Mouse (Mus musculus) liver, embryonic 16.5 days (tissue): ENCODE data around the gene Ypel1. TPM values are rescaled to one million over a fixed set of nuclear protein-coding genes. Genes with fewer than 3 reads are reported as not detected.

ENCODE experiments used
- ATAC-seq: fragments of 200-750 bp; cut with Nextera tagmentation; 2 replicates; pipeline ENCODE4 v1.8.0; 2017; ENCODE audit warnings: low read depth, mild to moderate bottlenecking, moderate number of reproducible peaks, moderate library complexity
- H3K27ac ChIP-seq: fragments of 300-500 bp; sonication (generic); 2 replicates; pipeline ENCODE4 v1.5.1; 2014; ENCODE audit warnings: mild to moderate bottlenecking, low read length
- H3K27me3 ChIP-seq: fragments of 300-500 bp; sonication (generic); 2 replicates; pipeline ENCODE4 v1.6.1; 2014; ENCODE audit warnings: low read depth, low read length, mixed read lengths; ENCODE audit not compliant: control insufficient read depth, insufficient read depth
- H3K36me3 ChIP-seq: fragments of 300-500 bp; sonication (generic); 2 replicates; pipeline ENCODE4 v1.6.1; 2014; ENCODE audit warnings: mild to moderate bottlenecking; ENCODE audit not compliant: control insufficient read depth, insufficient read depth
- H3K4me1 ChIP-seq: fragments of 300-500 bp; sonication (generic); 2 replicates; pipeline ENCODE4 v1.6.1; 2014; ENCODE audit warnings: low read depth, low read length, mixed read lengths; ENCODE audit not compliant: control insufficient read depth
- H3K4me2 ChIP-seq: fragments of 300-500 bp; sonication (generic); 2 replicates; pipeline ENCODE4 v1.6.1; 2014; ENCODE audit warnings: low read depth, low read length, mixed read lengths
- H3K4me3 ChIP-seq: fragments of 300-500 bp; sonication (generic); 2 replicates; pipeline ENCODE4 v1.5.1; 2014; ENCODE audit warnings: low read depth, mild to moderate bottlenecking, low read length
- H3K9ac ChIP-seq: fragments of 300-500 bp; sonication (generic); 2 replicates; pipeline ENCODE4 v1.6.1; 2014; ENCODE audit warnings: low read depth, low read length
- H3K9me3 ChIP-seq: fragments of 300-500 bp; sonication (generic); replicated peaks from 2 replicates; pipeline ENCODE4 v1.6.1; 2016; ENCODE audit warnings: low read length; ENCODE audit not compliant: control insufficient read depth
- WGBS: fragments of 180-500 bp; shearing (Covaris S2); extraction: QIAGEN DNeasy Blood & Tissue Kit; methylation state at CpG from one replicate; pipeline ENCODE4 v1.1.7; 2014; ENCODE audit not compliant: insufficient replicate concordance; 5-methylcytosine and 5-hydroxymethylcytosine counted together
- polyA plus RNA-seq: library from polyadenylated mRNA; unstranded; fragments of >200 nt; fragmentation: Nextera tagmentation; extraction: Ambion mirVana; gene quantifications from 2 replicates; pipeline ENCODE4 v1.2.1, GENCODE M21; 2015

The Ypel1 gene
- polyA plus RNA-seq, 1 experiment from 2014 or later = 0.93 TPM

DNA sequence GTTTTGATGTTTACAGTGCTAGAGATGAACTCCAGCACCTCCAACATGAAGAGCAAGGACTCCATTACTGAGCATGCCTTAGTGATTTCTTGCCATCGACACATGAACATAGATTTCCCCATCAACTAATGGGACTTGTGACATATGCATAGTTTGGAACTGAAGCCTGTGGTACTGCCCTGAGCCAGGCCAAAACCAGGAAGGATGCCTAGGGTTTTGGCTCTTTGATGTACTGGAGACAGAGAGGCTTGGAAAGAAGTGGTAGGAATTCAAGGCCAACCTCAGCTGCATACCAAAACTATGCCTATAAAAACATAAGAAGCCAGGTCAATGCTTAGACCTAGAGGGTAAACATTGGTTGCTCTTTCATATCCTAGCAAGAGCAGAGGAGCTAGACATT is 19.6 kb upstream of the Ypel1 start:
- H3K36me3 ChIP-seq = peaks cover 10% of the 10 kb centered on the region
- H3K4me1 ChIP-seq = no peaks in the 10 kb centered on the region
- no peaks in the 10 kb centered on the region for H3K9me3 ChIP-seq
- no peak overlapping the region for H3K4me3 ChIP-seq
- no peak overlapping the region for H3K4me2 ChIP-seq
- no peak overlapping the region for H3K27ac ChIP-seq
- H3K9ac ChIP-seq = no peak overlapping the region
- 81% methylated on average over 1 of the region's 1 CpGs for WGBS
- no peaks in the 10 kb centered on the region for H3K27me3 ChIP-seq
- no peak for ATAC-seq

GRCm38 (mm10) chr16:17052087-17052486 is 17.4 kb upstream of the Ypel1 start:
- H3K4me3 ChIP-seq = no peak overlapping the region
- H3K9me3 ChIP-seq = no peaks in the 10 kb centered on the region
- no peaks in the 10 kb centered on the region for H3K4me1 ChIP-seq
- no peak overlapping the region for H3K27ac ChIP-seq
- H3K36me3 ChIP-seq = peaks cover 7% of the 10 kb centered on the region
- WGBS = 73% methylated on average over 7 of the region's 7 CpGs
- no peaks in the 10 kb centered on the region for H3K27me3 ChIP-seq
- no peak overlapping the region for H3K4me2 ChIP-seq
- no peak for ATAC-seq
- no peak overlapping the region for H3K9ac ChIP-seq

GRCm38 (mm10) chr16:17053903-17054302 is 15.6 kb upstream of the Ypel1 start:
- Histone ChIP-seq H3K9ac (no peak overlapping the region), H3K4me1 (no peaks in the 10 kb centered on the region), H3K27me3 (no peaks in the 10 kb centered on the region), H3K36me3 (no peaks in the 10 kb centered on the region), H3K4me3 (no peak overlapping the region), H3K27ac (no peak overlapping the region), H3K4me2 (no peak overlapping the region), H3K9me3 (no peaks in the 10 kb centered on the region)
- 56% methylated on average over 3 of the region's 3 CpGs for WGBS
- no peak for ATAC-seq

DNA sequence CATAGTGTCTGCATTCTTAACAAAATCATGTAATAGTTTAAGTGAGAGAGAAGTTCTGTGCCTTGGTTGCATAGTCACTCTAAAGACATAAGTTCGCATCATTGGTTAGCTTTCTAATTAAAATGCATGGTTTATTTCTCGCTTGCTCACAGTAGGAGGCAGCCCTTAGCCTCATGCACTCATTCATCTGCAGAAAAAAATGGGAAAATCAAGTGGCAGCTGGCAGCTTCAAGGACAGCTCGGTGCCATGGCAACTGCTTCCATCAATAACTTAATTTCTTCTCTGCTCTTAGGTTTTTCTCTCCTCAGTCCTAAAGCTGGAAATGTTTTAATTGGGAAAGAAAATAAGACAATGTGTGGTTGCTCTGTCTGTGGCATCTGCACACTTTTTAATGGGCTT is 13.9 kb upstream of the Ypel1 start:
- H3K4me2 ChIP-seq = no peak overlapping the region
- no peak overlapping the region for H3K27ac ChIP-seq
- H3K4me1 ChIP-seq = no peaks in the 10 kb centered on the region
- no peaks in the 10 kb centered on the region for H3K27me3 ChIP-seq
- H3K9ac ChIP-seq = no peak overlapping the region
- no peaks in the 10 kb centered on the region for H3K36me3 ChIP-seq
- no peak for ATAC-seq
- H3K4me3 ChIP-seq = no peak overlapping the region
- WGBS = 66% methylated on average over 3 of the region's 3 CpGs
- H3K9me3 ChIP-seq = no peaks in the 10 kb centered on the region

DNA sequence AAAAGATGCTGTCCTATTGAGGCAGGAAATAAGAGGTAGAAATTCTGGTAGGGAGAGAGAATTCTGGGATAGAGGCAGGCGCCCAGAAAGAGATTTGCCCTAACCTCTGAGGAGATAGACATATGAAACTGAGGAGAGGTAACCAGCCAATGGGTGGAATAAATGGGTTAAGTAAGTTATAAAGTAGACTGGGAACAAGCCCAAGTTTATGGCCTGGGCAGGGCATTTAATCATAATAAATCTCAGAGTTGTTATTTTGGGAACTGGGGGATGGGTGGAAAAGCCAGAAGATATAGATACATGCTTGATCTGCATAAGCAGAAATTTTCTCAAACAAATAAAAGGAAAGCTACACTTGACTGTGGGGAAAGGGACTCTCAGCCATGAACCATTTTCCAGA is 7.2 kb upstream of the Ypel1 start:
- no peak overlapping the region for H3K9ac ChIP-seq
- H3K27ac ChIP-seq = no peak overlapping the region
- WGBS = 40% methylated on average over 1 of the region's 1 CpGs
- ATAC-seq = no peak
- H3K27me3 ChIP-seq = no peaks in the 10 kb centered on the region
- H3K4me2 ChIP-seq = no peak overlapping the region
- no peaks in the 10 kb centered on the region for H3K4me1 ChIP-seq
- no peaks in the 10 kb centered on the region for H3K9me3 ChIP-seq
- H3K4me3 ChIP-seq = no peak overlapping the region
- H3K36me3 ChIP-seq = no peaks in the 10 kb centered on the region

- 25% methylated on average over 2 of the region's 2 CpGs for WGBS
- Histone ChIP-seq H3K4me3 (no peak overlapping the region), H3K9me3 (no peaks in the 10 kb centered on the region), H3K4me1 (no peaks in the 10 kb centered on the region), H3K4me2 (no peak overlapping the region), H3K9ac (no peak overlapping the region), H3K27ac (no peak overlapping the region), H3K27me3 (no peaks in the 10 kb centered on the region), H3K36me3 (no peaks in the 10 kb centered on the region)
- ATAC-seq = no peak
Measured at GRCm38 (mm10) chr16:17067552-17067951, 1.9 kb upstream of the Ypel1 start.

- Histone ChIP-seq H3K9me3 (no peaks in the 10 kb centered on the region), H3K9ac (no peak overlapping the region), H3K36me3 (no peaks in the 10 kb centered on the region), H3K4me2 (peak overlapping the region; percentile 87), H3K27ac (no peak overlapping the region), H3K4me1 (no peaks in the 10 kb centered on the region), H3K4me3 (peak overlapping the region; percentile 70), H3K27me3 (no peaks in the 10 kb centered on the region)
- 41% methylated on average over 6 of the region's 6 CpGs for WGBS
- ATAC-seq = no peak
Measured at GRCm38 (mm10) chr16:17070716-17071115, 1.2 kb downstream of the Ypel1 start.

DNA sequence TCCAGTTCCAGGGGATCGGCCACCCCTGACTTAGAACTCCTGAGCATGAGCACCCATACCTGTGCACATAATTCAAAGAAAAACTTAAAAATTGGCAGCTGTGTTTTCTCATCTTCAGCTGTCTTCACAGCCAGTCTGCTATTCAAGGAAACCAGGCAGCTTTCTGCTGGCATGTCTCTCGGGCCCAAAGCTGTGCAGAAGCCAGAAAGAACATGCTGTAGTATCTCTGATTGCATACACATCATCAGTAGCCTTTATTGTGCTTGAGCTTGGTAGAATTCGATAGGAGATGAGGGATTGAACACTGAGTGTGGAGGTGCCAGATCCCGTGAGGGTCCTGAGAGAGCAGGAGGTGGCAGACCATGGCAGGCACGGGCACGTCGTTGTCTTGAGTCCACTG is 3.5 kb downstream of the Ypel1 start:
- H3K4me3 ChIP-seq = no peak overlapping the region
- WGBS = 69% methylated on average over 7 of the region's 7 CpGs
- ATAC-seq = no peak

GRCm38 (mm10) chr16:17076301-17076700 is 6.8 kb downstream of the Ypel1 start:
- ATAC-seq = no peak
- Histone ChIP-seq H3K9ac (no peak overlapping the region), H3K36me3 (no peaks in the 10 kb centered on the region), H3K9me3 (no peaks in the 10 kb centered on the region), H3K27me3 (no peaks in the 10 kb centered on the region), H3K4me3 (no peak overlapping the region), H3K27ac (no peak overlapping the region), H3K4me1 (no peaks in the 10 kb centered on the region), H3K4me2 (no peak overlapping the region)
- WGBS = 86% methylated on average over 2 of the region's 2 CpGs

More for the DNA sequence above, 3.5 kb downstream of the Ypel1 start:
- H3K36me3 ChIP-seq = no peaks in the 10 kb centered on the region
- H3K4me2 ChIP-seq = no peak overlapping the region
- no peaks in the 10 kb centered on the region for H3K27me3 ChIP-seq
- H3K9ac ChIP-seq = no peak overlapping the region
- no peaks in the 10 kb centered on the region for H3K9me3 ChIP-seq
- H3K4me1 ChIP-seq = no peaks in the 10 kb centered on the region
- no peak overlapping the region for H3K27ac ChIP-seq

DNA sequence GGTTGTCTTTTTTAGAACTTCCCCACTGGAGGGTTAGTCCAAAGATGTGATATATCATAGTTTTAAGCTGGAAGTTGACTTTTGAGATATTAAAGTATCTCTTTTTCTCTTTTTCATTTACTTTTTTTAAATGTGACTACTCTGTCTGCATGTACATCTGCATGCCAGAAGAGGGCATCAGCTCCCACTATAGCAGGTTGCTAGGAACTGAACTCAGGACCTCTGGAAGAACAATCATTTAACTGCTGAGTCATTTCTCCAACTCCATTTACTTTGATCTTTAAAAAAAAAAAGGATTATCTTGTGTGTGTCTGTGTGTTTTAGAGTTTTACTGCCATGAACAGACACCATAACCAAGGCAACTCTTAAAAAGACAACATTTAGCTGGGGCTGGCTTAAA is 7.4 kb downstream of the Ypel1 start:
- Histone ChIP-seq H3K27ac (no peak overlapping the region), H3K9me3 (no peaks in the 10 kb centered on the region), H3K9ac (no peak overlapping the region), H3K27me3 (no peaks in the 10 kb centered on the region), H3K4me2 (no peak overlapping the region), H3K36me3 (no peaks in the 10 kb centered on the region), H3K4me1 (no peaks in the 10 kb centered on the region), H3K4me3 (no peak overlapping the region)
- ATAC-seq = no peak
